Mouse (Mus musculus) kidney, adult 18-20 months (tissue): ENCODE measurements around the gene Olfm3.

Source experiments
- DNase-seq: peaks from one replicate; pipeline ENCODE4 v3.0.0; 2021

Olfm3 gene

DNA sequence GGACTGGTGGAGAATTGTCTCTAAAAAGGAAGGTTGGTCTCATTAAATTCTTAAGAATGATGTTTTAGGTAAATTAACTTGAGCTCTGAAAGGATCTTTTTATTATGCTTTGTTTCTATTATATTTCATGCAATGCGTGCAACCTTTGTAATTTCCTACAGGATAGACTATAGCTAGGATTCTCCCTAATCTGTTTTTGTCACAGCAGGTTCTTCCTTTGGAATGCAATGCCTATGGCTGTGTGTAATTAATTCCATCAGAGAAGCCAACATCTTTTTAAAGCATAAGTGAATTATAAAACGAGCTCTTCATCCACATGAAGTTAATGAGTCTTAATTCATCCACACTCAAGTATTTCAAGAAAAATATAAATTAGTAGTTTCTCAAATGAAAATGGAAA, 177.5 kb downstream of the Olfm3 start:
- no peak for DNase-seq

DNA sequence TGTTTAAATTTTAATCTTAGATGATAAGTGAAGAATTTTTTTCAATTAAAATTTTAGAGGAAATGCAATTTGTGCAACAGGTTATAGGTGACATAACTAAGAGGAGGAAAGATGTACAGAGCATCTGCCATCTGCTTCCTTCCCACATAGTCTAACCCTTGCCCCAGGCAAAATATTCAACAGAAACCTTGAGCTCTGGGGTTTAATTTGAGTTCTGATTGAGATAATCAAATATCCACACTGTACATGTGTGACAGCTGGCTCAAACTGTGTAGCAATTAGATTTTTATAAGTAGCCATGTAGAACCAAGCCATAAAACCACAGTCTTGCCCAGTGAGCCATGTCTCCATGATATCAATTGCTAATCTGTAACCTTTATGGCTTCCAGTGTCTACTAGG, 179.1 kb downstream of the Olfm3 start:
- DNase-seq, result no peak

DNA sequence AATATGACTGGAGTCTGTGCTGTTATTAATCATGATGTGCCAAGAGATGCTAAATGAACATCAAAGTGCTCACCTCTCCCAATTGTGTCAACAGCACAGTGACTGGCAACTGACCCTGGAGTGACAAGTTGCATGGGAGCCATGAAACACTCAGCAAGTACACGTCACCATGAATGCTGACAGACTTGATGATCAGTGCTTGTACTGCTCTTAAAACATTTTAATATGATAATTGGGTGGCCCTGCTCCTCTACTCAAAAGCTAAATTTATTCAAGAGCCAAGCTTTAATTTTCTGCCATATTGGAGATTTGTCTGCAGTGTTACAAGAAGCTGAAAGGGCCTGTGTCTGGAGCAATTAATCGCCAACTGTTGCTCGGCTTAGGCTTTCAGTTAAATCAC, 184.4 kb downstream of the Olfm3 start:
- no peak for DNase-seq

GRCm38 (mm10) chr3:115090670-115091069, 186.8 kb downstream of the Olfm3 start:
- no peak for DNase-seq

GRCm38 (mm10) chr3:115095496-115095895, 191.6 kb downstream of the Olfm3 start:
- DNase-seq, result no peak

GRCm38 (mm10) chr3:115099590-115099989, 195.7 kb downstream of the Olfm3 start:
- DNase-seq, result no peak

DNA sequence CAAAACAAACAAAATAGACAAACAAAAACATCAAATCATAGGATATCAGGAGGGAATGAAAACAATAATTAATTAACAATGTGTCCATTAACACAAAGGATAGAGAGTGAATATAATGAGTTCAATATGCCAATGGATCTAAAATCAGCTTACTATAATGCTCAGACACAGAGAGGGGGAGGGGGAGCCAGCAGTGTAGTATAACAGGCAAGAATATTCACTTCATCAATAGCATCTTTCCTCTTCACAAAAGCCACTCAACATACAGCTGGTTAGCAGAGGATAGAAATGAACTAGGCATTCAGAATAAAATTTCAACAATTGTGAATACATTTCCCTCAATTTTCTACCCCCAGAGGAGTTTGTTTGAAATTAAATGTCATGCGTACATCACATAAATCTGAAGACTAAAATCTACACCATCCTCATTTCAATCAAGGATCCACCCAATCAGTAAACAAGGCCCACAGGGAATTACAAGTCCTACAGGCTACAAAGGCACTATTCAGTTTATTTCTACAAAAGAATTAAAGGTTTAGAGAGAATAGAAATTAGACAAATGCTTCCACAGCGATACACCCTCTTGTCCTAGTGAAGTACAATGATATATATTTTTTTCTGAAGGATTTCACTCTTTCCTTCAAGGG, 200.4 kb downstream of the Olfm3 start:
- DNase-seq, result no peak

- no peak for DNase-seq
Measured at GRCm38 (mm10) chr3:115104802-115105493, 201.1 kb downstream of the Olfm3 start.

GRCm38 (mm10) chr3:115145722-115146121, 241.8 kb downstream of the Olfm3 start:
- DNase-seq, result no peak

DNA sequence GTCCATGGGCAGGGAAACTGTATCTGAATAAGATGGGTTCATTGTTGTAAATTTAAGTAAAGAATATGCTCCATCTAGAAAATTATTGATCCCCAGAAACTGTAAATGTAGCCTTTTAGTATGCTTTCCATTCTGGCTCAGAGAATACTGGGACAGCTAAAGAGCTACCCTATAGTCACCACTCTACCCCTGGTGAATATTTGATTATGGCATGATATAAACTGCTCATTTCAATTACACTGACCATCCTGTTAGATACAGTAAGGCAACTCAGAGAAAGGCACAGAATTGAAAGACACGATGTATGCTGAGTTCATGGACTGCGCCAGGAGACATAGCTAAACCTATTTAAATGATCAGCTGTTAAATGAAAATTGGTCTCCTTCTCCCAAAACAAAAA, 242.4 kb downstream of the Olfm3 start:
- no peak for DNase-seq

DNA sequence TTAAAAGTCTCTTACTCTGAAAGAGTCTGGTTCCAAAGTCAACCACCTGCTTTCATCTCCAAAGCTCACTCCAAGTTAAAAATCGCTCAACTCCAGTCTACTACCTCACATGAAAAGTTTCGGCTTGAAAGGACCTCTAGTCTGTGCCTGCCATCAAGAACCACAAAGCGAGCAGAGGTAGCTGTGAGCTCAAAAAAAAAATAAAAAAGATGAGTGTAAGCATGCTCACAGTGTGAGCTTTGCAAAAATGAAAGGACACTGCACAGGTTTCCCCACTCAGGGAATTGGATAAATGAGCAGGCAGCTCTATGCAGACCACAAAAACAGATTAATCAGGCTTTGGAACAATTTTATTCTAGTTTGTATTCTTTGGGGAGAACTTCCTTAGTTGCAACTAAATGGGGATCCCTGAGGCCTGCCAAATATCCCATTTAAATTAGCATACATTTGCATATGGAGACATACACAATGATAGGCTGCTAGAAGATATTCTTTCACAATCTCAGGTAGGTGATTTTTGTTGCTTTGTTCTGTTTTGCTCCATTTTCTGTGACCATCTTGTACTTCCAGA, 255.1 kb downstream of the Olfm3 start:
- no peak for DNase-seq

GRCm38 (mm10) chr3:115174625-115175024, 270.7 kb downstream of the Olfm3 start:
- DNase-seq, result no peak
